Mouse (Mus musculus) retina, adult 2 months (tissue): Measurements from ENCODE around the gene Ssu72.
"Not testable (repeated sequence)": the region's sequence is repeated elsewhere in the genome, so short reads cannot be mapped to it uniquely, and the experiment has no call there.

Experiments used
- DNase-seq: peaks from one replicate; pipeline ENCODE4 v3.0.0-alpha.2; 2012; ENCODE audit warnings: low read depth, low spot score

The Ssu72 gene

GRCm38 (mm10) chr4:155700425-155700824, 4.2 kb upstream of the Ssu72 start:
- DNase-seq = no peak

- no peak for DNase-seq
These were observed 1.1 kb upstream of the Ssu72 start for GRCm38 (mm10) chr4:155703425-155703929.

- DNase-seq = no peak
These were observed 961 bp downstream of the Ssu72 start for GRCm38 (mm10) chr4:155705592-155705929.

GRCm38 (mm10) chr4:155708582-155708981, 4.0 kb downstream of the Ssu72 start:
- DNase-seq = no peak

- DNase-seq = no peak
These were observed 4.4 kb downstream of the Ssu72 start for GRCm38 (mm10) chr4:155708988-155709387.

- DNase-seq = no peak
These were observed 6.1 kb downstream of the Ssu72 start for GRCm38 (mm10) chr4:155710521-155711252.

GRCm38 (mm10) chr4:155721668-155722083, 17.1 kb downstream of the Ssu72 start:
- DNase-seq = no peak

GRCm38 (mm10) chr4:155727993-155728392, 23.4 kb downstream of the Ssu72 start:
- DNase-seq = peak; percentile 64

- no peak for DNase-seq
These were observed 28.7 kb downstream of the Ssu72 start for GRCm38 (mm10) chr4:155733267-155733666.

- DNase-seq = peak; percentile 56
These were observed 29.8 kb downstream of the Ssu72 start, which contains the start of gene Tmem240 for GRCm38 (mm10) chr4:155734350-155734941. Tmem240 (plus strand) TSS chr4:155734800.

GRCm38 (mm10) chr4:155734951-155735702, 30.5 kb downstream of the Ssu72 start:
- DNase-seq = no peak

- no peak for DNase-seq
These were observed 31.2 kb downstream of the Ssu72 start for GRCm38 (mm10) chr4:155735788-155736187.

GRCm38 (mm10) chr4:155736421-155736820, 31.8 kb downstream of the Ssu72 start:
- DNase-seq = no peak

GRCm38 (mm10) chr4:155738262-155738661, 33.7 kb downstream of the Ssu72 start:
- no peak for DNase-seq

GRCm38 (mm10) chr4:155739152-155739551, 34.6 kb downstream of the Ssu72 start:
- no peak for DNase-seq

GRCm38 (mm10) chr4:155739741-155740636, 35.4 kb downstream of the Ssu72 start:
- no peak for DNase-seq

- DNase-seq = not testable (repeated sequence)
These were observed 36.1 kb downstream of the Ssu72 start for GRCm38 (mm10) chr4:155740681-155741080.

GRCm38 (mm10) chr4:155742684-155743083, 38.1 kb downstream of the Ssu72 start:
- no peak for DNase-seq

GRCm38 (mm10) chr4:155744474-155744873, 39.9 kb downstream of the Ssu72 start:
- no peak for DNase-seq

GRCm38 (mm10) chr4:155745136-155745535, 40.5 kb downstream of the Ssu72 start:
- no peak for DNase-seq

- DNase-seq = no peak
These were observed 41.5 kb downstream of the Ssu72 start for GRCm38 (mm10) chr4:155746036-155746548.
